Mouse (Mus musculus) liver, adult 2 months (tissue): ENCODE data around the gene Actr10. TPM values are rescaled to one million over a fixed set of nuclear protein-coding genes. Genes with fewer than 3 reads are reported as not detected.

ENCODE experiments used
- DNase-seq: peaks from one replicate; pipeline ENCODE4 v3.0.0-alpha.2; 2011; ENCODE audit warnings: low read depth, low spot score; ENCODE audit errors: extremely low read depth
- H3K27ac ChIP-seq: fragments of 200-500 bp; replicated peaks from 2 replicates; pipeline ENCODE4 v1.5.1; 2012; ENCODE audit warnings: low read depth, mild to moderate bottlenecking, control low read depth, inconsistent platforms, low read length; ENCODE audit not compliant: insufficient read depth
- H3K27me3 ChIP-seq: fragments of 200-500 bp; 2 replicates; pipeline ENCODE4 v1.6.1; 2012; ENCODE audit warnings: mild to moderate bottlenecking, moderate library complexity, low read length, inconsistent platforms; ENCODE audit not compliant: control insufficient read depth, insufficient read depth
- H3K36me3 ChIP-seq: fragments of 200-500 bp; 2 replicates; pipeline ENCODE4 v1.6.1; 2012; ENCODE audit warnings: low read length, inconsistent platforms; ENCODE audit not compliant: control insufficient read depth, insufficient read depth
- H3K4me1 ChIP-seq: fragments of 200-500 bp; 2 replicates; pipeline ENCODE4 v1.6.1; 2011; ENCODE audit warnings: low read length; ENCODE audit not compliant: control insufficient read depth, insufficient read depth
- H3K4me3 ChIP-seq: fragments of 200-500 bp; 2 replicates; pipeline ENCODE4 v1.5.1; 2011; ENCODE audit warnings: low read depth, mild to moderate bottlenecking, control low read depth, low read length, moderate library complexity; ENCODE audit not compliant: insufficient read depth
- H3K79me2 ChIP-seq: fragments of 200-500 bp; 2 replicates; pipeline ENCODE4 v1.6.1; 2012; ENCODE audit warnings: inconsistent platforms, mild to moderate bottlenecking, low read length, moderate library complexity; ENCODE audit not compliant: control insufficient read depth, insufficient read depth
- H3K9ac ChIP-seq: fragments of 200-500 bp; 2 replicates; pipeline ENCODE4 v1.6.1; 2012; ENCODE audit warnings: low read depth, mild to moderate bottlenecking, control low read depth, inconsistent platforms, low read length
- CTCF ChIP-seq: fragments of 200-500 bp; IDR thresholded peaks from 2 replicates; pipeline ENCODE4 v1.5.1; 2011; ENCODE audit warnings: low read depth, low read length, control low read depth
- POLR2A ChIP-seq: fragments of 200-500 bp; IDR thresholded peaks from 2 replicates; pipeline ENCODE4 v1.6.1; 2011; ENCODE audit warnings: low read length, control low read depth; ENCODE audit not compliant: insufficient read depth; ENCODE audit errors: extremely low read depth
- WGBS: fragments of 180-500 bp; shearing (Covaris S2); methylation state at CpG from one replicate; pipeline ENCODE4 v1.1.7; 2018; 5-methylcytosine and 5-hydroxymethylcytosine counted together
- polyA plus RNA-seq: library from polyadenylated mRNA; depleted of rRNA; stranded (reverse); fragments of >200 nt; gene quantifications from 2 replicates; pipeline ENCODE4 v1.2.3, GENCODE M21; 2012
- total RNA-seq: library from RNA; depleted of rRNA; stranded (reverse); fragments of >200 nt; gene quantifications from 2 replicates; pipeline ENCODE4 v1.2.3, GENCODE M21; 2014

Gene Actr10
- total and polyA plus RNA-seq, 2 experiments, result 17.3 to 26.8 TPM

DNA sequence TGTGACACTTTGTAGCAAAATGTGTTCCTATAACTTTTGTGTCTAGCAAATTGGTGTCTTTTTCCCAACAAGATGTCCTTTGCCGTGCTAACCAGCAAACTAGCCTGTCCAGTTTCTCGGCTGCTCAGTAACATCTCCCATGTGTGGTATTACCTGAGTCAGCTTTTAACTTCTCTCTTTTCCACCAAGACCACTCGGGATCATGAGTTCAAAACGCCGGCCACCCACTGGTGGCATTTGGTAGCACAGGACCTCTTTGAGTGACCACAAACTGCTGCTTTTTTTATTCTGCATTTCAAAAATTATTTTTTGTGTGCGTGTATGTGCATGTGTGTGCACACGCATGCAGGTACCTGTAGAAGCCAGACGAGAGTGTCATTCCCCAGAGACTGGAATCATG lies 39.2 kb upstream of the Actr10 start:
- peaks cover 5% of the 10 kb centered on the region; the same call in 1 of the 2 replicates for H3K36me3 ChIP-seq
- no peaks in the 10 kb centered on the region for H3K4me1 ChIP-seq
- H3K27me3 ChIP-seq, result no peaks in the 10 kb centered on the region
- no peaks in the 10 kb centered on the region for H3K79me2 ChIP-seq
- H3K4me3 ChIP-seq, result no peak overlapping the region
- DNase-seq, result no peak
- H3K9ac ChIP-seq, result no peak overlapping the region
- WGBS, result 90% methylated on average over 8 of the region's 8 CpGs
- TF ChIP-seq POLR2A (no peak), CTCF (0 out of 2 replicates have a peak, but pooled peaks have one; percentile 1)
- no peak overlapping the region for H3K27ac ChIP-seq

DNA sequence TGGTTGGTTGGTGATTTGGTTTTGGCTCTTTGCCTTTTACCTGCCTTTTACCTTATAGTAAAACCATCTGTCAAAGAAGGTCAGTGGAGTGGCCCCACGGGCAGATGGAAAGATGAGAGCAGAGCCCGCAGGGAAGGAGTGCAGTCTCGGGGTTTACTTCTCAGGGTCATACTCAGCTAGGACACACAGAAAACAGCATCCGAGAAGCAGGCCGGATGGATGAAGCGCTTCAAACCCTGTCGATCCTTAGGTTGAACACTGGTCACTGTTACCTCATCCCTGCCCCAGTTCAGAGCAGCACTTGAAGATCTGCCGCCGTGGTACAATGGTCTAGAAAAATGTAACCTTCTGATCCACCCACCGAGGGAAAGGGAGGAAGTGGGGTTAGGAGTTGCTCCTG lies 33.2 kb upstream of the Actr10 start:
- TF ChIP-seq CTCF (no peak), POLR2A (no peak)
- Histone ChIP-seq H3K27me3 (no peaks in the 10 kb centered on the region), H3K27ac (no peak overlapping the region), H3K36me3 (no peaks in the 10 kb centered on the region), H3K4me1 (no peaks in the 10 kb centered on the region), H3K9ac (no peak overlapping the region), H3K79me2 (no peaks in the 10 kb centered on the region), H3K4me3 (no peak overlapping the region)
- no peak for DNase-seq
- WGBS, result 94% methylated on average over 10 of the region's 10 CpGs

DNA sequence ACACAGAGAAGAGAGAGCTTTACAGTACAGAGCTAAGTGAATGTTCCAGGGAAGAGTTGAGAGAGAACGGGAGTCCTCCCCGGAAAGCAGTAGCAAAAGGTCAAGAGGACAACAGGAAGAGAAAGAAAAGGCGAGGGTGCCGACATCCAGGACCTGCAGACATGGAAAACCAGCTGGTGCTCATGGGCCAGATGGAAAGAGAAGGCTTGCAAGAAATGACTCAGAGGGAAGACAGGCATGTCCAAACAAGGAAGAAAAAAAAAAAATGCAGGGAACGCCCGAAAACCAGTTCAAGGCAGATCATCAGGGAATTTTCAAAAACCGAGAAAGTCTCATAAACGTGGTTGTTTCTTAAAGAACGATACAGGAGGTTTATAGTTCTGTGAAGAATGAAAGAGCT lies 30.8 kb upstream of the Actr10 start:
- Histone ChIP-seq H3K79me2 (no peaks in the 10 kb centered on the region), H3K9ac (no peak overlapping the region), H3K4me1 (no peaks in the 10 kb centered on the region), H3K27ac (no peak overlapping the region), H3K4me3 (no peak overlapping the region), H3K36me3 (no peaks in the 10 kb centered on the region), H3K27me3 (no peaks in the 10 kb centered on the region)
- TF ChIP-seq POLR2A (no peak), CTCF (no peak)
- DNase-seq, result no peak
- WGBS, result 81% methylated on average over 9 of the region's 9 CpGs

DNA sequence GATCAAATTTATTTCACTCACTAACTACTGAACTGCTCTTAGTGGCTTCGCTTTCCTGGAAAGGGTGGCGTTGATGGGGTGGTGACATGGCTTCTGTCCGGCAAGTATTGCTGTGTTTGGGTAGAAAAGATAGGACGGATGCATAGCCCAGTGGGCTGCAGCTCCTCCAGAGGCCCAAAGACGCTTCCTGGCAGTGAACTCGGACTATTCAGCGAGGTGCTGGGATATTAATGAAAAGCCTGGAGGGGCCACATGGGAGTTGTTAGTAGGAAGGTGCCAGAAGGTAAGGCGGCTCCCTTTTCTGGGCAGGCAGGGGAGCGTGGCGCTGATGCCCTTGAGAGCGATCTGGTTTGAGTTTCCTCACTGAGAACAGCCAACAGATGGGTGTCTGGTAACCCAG lies 30.0 kb upstream of the Actr10 start:
- no peak for DNase-seq
- Histone ChIP-seq H3K27me3 (no peaks in the 10 kb centered on the region), H3K4me3 (no peak overlapping the region), H3K27ac (no peak overlapping the region), H3K79me2 (no peaks in the 10 kb centered on the region), H3K4me1 (no peaks in the 10 kb centered on the region), H3K9ac (no peak overlapping the region), H3K36me3 (no peaks in the 10 kb centered on the region)
- TF ChIP-seq POLR2A, result no peak
- TF ChIP-seq CTCF, result no peak
- 88% methylated on average over 11 of the region's 11 CpGs for WGBS

DNA sequence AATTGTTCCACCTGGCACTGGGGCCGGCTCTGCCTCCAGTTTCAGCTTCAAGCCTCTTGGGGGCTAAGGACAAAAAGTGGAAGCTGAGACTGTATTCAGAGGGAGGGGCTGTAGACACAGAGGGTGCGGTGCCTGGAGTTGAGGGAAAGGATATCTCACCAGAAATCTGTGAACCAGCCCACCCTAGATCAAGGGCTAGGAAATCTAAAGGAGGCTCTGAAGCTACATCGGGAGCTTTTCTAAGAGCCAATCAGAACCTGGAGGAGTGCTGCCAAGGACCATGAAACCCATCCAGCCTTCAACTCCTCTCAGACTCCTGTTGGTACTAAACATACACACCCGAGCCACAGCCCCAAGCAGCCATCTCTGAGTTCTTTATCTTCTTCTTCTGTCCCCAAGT lies 29.6 kb upstream of the Actr10 start:
- Histone ChIP-seq H3K36me3 (no peaks in the 10 kb centered on the region), H3K9ac (no peak overlapping the region), H3K27ac (no peak overlapping the region), H3K4me1 (no peaks in the 10 kb centered on the region), H3K27me3 (no peaks in the 10 kb centered on the region), H3K79me2 (no peaks in the 10 kb centered on the region), H3K4me3 (no peak overlapping the region)
- TF ChIP-seq CTCF (no peak), POLR2A (no peak)
- WGBS, result 89% methylated on average over 4 of the region's 4 CpGs
- no peak for DNase-seq

DNA sequence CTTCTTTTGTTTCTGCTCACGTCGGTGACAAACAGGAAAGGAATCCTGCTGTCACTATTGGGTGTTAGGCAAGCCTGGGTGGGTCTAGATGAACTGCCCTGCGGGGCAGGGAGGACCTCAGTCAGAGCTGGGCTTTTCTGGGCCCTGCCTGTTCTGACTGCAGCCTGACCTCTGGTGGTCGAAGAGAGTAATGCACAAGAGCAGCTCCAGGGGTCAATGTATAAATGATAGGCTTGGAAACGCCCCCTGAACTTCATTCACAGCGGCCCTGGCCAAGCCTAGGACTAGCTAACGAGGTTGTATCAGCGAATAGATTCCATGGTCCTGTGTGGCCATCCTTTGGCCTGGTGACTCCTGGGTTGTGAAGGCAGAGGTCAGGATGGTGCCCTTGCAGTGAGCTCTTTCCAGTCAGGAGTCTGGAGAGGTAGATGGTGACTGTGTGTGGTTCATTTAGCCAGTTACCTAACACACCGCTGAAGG lies 27.4 kb upstream of the Actr10 start:
- no peak overlapping the region for H3K9ac ChIP-seq
- no peaks in the 10 kb centered on the region for H3K36me3 ChIP-seq
- no peak overlapping the region for H3K27ac ChIP-seq
- H3K4me1 ChIP-seq, result no peaks in the 10 kb centered on the region
- no peaks in the 10 kb centered on the region for H3K79me2 ChIP-seq
- no peak overlapping the region for H3K4me3 ChIP-seq
- 10% methylated on average over 9 of the region's 9 CpGs for WGBS
- TF ChIP-seq POLR2A (no peak), CTCF (peak; percentile 86)
- peak; percentile 32 for DNase-seq
- no peaks in the 10 kb centered on the region for H3K27me3 ChIP-seq
